Mouse (Mus musculus): ENCODE data around the gene Cdk5r2. TPM values are rescaled to one million over a fixed set of nuclear protein-coding genes. Genes with fewer than 3 reads are reported as not detected.
"Not testable (repeated sequence)": the region's sequence is repeated elsewhere in the genome, so short reads cannot be mapped to it uniquely, and the experiment has no call there.

Cdk5r2 gene
- not detected for total RNA-seq (2021)
- long read RNA-seq, experiment 1: 0 reads
- long read RNA-seq, experiment 2: 0 reads

DNA sequence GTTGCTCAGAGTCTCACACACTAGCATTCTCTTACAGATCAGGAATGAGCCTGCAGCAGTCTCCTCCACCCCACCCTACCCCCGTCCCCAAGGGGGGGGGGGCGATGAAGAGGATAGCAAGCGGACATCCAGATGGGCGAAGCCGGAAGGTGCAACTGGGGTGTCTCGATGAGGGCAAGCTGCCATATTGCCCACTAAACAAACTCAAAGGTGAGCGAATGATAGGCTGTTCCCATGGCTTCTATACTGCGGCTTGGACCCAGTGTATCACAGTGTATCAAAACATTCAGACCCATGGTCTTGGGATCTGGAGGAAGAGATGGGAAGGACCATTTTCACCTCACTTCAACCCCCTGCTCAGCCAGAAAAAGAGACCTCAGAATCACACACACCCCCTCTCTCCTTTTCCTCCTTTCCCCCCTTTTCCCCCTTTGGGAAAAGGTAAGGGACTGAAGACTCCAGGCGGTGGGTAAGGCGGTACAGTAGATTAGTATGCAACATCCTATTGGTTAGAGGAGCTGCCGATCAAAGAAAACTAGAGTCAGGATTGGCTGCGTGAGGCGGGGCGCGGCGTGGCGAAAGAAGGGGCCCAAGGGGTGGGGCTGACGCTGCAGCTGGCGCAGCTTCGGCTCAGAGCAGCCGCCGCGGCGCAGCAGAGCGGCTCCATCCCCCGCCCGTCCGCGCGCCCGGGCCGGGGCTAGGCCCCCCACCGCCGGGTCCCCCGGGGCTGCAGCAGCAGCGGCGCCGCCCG, at the start of gene Cdk5r2:
Gene Cdk5r2 (plus strand): TSS at position 629 of the 751 bp plus-strand sequence.
- peak; percentile 88 for DNase-seq (ENCODE audit: low spot score)

DNA sequence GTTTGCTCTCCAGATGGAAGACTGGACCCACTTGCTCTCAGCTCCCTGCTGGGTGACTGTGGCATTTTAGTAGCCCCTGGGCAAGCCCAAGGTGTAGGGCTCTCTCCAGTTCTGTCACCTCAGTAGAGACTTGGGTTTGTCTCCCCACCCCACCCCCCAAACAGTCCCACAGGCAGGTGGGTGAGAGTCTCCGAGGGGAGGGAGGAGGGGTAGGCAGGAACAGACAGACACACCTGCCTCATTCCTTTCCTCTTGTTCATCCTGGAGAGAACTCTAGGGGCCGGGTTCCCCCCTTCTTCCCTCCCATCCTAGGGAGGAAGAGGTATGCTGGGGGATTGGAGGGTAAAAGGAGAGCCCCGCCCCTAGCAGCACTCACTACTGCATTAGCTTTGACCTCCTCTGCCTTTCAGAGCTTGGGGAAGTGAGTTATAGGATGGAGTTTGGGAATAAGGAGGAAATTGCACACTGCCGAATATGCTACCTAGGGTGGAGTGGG, 49.3 kb upstream of the Cdk5r2 start:
- no peak for DNase-seq (ENCODE audit: low spot score)

DNA sequence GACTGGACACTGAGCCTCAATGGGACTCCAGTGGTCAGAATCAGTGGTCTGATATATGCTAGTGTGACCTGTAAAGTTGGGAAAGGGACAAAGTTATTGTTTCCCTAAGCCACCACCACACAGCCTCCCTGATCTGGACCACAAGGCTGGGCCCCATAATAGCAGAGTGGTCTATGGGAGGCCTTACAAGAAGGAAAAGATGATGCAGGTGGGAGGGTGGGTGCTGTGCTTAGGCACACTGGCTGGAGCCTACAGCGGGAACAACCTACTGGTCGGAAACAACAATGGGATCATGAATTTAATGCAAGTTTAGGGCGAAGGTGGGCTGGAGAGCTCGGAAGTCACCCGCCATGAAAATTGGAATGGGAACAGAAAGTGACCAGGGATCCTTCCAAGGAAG, 48.9 kb upstream of the Cdk5r2 start:
- no peak for DNase-seq (ENCODE audit: low spot score)

DNA sequence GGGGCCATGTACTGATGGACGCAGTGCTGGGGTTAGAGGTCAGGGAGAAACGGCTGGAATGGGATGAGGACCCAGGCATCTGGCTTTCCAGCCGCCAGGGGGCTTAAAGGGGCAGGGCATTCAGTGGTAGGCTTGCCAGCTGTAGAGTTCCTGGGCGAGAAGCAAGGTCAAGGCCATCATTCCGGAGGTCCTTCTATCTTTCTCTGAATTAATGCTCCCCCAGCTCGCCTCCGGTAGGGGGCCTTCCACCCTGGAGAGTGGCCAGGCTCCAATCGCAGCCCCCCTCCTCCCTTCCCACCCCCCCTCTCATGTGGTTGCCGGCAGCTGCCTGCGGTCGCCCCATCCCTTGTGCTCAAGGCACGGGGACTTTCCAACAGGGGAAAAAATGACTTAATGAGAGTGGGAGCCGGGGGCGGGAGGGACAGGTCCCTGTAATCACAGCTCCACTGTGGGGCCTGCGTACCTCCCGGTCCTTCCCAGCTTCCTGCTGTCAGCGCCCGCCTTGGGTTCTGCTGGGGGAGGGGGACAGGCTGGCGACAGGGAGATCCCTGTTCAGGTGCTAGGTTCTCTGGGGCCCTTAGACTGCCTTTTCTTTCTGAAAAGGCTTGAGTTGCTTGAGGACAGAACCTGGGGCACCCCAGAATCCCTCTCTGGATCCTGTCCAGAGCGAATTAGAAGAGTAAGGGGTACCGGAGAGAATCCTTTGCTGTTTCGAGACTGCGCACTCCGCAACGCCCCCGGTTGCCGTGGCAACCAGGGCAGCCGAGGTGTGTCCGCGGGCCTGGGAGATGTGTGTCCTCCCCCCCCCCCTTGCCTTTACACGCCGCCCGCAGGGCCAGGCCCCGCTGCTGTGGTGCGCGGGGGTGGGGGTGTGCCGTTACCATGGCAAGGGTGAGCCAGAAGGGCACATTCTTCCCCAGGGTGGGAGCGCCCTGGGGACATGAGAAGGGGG, 48.1 kb upstream of the Cdk5r2 start:
- no peak for DNase-seq (ENCODE audit: low spot score)

DNA sequence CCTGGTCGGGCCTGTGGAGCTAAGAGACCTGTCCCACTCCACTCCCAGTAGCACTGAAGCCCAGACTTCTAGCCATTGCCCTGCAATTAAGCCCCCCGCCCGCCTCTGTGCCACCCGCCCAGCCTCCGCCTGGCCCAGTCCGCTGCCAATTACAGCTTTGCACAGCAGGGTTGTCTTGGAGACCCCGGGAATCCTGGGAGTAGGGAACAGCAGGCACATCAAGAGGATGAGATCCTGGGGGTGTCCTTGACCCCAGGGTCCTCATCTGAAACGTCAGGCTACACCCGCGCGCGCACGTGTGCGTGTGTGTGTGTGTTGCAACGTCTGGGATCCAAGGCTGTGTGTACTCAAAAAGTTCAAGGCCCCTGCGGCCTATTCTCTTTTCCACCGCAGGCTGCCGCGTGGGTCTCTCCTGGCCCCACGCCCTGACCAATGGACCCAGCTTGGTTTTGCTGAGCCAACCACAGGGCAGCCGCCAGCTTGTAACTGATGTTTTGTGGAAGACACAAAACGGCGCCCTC, 47.1 kb upstream of the Cdk5r2 start:
- no peak for DNase-seq (ENCODE audit: low spot score)

DNA sequence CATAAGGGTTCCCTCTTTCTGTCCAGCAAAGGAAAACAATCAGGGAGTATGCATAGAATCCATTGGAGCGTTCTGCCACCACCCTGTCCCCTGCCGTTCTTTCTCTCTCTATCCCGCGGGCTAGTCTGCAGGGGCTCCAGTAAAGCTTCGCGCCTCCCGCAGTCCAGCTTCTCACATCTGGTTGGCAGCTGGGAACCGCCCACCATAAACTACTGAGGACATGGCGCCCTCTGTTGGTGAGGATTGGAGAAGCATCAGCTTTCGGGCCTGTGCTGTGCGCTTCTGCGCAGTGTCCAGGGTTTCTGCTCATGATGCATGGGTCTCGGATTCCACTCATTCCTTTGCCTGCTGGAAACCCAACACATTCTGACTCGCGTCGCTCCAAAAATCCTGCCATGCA, 46.7 kb upstream of the Cdk5r2 start:
- peak; percentile 90 for DNase-seq (ENCODE audit: low spot score)

DNA sequence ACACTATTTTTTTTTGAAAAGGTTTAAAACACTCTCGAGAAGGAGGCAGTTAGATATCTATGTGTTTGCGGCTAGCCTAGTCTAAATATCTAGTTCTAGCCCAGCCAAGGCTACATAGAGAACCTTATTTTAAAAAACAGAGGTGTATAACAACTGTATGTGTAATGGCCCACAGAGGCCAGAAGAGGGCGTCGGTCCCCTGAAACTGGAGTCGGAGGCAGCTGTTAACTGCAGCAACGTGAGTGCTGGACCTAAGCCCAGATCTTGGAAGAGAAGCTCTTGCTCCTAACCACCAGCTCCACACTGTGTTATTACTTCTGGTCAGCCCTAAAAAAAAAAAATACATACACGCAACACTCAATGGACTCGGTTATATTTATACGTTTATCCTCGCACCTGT, 45.7 kb upstream of the Cdk5r2 start:
- no peak for DNase-seq (ENCODE audit: low spot score)

DNA sequence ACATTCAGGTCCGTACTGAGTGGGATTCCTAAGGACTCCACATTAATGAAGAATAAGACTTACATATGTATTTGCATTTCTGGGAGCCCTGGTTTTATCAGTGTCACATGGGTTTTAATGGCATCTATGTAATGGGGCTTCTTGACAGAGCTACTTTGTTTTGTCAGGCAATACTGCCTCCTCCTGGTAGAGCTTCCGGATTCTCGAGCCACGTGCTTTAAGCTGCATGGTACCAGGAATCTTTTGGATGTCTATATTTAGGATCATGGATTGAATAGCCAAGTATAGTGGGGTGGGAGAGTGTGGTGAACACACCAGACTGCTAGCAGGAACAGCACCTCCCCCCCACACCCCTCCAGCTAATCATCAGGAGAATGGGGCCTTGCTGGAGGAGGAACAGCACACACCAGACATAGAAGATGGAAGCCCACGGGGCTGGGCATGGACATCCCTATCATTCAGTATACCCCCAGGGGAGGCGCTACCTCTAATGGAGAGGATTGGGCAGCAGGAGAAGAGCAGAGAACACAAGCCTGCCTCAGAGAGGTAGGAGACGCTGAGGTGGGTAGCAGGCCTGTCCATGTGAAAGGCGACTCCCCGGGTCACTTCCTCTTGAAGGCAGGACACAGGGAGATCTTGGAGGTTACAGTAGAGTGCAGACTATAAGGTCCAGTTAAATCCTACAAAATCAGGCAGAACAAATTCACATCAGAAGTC, 39.6 kb upstream of the Cdk5r2 start:
- no peak for DNase-seq (ENCODE audit: low spot score)

DNA sequence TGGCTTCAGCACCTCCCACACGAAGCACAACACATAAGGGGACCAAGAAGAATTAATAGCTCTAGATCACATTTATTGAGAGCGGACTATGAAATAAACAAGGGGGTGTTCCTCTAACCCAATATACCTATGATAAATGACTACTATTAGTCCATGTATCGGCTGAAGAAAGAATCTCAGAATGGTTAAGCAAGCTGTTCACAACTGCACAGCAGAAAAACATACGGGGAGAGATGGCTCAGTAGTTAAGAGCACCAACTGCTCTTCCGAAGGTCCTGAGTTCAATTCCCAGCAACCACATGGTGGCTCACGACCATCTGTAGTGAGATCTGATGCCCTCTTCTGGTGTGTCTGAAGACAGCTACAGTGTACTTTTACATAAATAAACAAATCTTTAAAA, 38.8 kb upstream of the Cdk5r2 start:
- not testable (repeated sequence) for DNase-seq (ENCODE audit: low spot score)

DNA sequence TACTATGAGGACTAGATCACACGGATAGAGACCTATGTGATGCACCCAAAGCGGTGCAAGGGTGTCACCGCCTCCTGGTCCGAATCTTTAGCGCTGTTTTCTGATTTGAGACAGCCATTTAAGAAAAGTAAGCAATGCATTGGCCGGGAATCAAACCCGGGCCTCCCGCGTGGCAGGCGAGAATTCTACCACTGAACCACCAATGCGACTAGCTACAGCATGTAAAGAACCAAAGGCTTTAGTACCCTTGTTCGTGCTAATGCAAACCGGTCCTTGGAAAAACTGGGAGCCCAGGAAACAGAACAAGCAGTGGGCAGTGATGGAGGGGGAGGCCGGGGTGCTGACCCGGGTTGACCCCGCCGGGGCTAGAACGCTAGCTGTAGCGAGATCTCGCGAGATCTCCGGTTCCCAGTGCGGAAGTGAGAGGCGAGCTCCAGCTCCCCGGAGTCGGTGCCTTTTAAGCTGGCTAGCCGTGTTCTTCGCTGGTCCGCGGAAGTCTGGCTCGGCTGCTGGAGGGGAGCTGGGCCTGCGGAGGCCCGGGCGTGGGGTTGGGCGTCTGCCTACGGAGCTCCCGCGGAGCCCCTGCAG, 38.0 kb upstream of the Cdk5r2 start:
- DNase-seq (ENCODE audit: low spot score): peak; percentile 92

DNA sequence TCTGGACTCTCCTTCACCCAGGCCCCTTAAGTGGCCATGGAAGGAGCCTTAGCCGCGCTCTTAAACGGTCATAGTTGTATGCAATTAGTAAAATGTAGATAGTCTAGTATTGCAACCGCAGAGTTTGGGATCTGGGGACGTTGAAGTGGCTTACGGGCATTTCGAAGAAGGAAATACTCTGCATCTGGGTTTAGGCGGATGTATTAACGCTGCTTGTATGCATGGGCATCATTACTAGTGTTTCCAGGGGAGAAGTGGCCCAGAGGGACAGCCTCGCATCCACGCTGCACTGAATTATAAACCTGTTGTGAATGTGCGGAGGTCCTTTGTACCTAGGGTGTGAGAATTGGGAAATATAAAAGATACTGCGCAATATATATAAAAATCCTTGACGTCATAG, 37.5 kb upstream of the Cdk5r2 start:
- DNase-seq (ENCODE audit: low spot score): no peak

DNA sequence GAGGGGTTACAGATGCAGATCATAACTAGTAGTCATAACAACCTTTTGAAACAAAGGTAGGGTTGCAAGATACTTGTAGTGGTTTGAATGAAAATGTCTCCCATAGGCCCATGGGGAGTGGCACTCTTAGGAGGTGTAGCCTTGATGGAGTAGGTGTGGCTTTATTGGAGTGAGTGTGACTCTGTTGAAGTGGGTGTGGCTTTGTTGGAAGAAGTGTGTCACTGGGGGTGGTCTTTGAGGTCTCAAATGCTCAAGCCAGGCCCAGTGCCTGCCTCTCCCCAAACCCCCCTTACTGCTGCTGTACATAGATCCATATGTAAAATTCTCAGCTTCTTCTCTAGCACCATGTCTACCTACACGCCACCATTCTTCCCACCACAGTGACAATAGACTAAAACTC, 36.2 kb upstream of the Cdk5r2 start:
- no peak for DNase-seq (ENCODE audit: low spot score)

DNA sequence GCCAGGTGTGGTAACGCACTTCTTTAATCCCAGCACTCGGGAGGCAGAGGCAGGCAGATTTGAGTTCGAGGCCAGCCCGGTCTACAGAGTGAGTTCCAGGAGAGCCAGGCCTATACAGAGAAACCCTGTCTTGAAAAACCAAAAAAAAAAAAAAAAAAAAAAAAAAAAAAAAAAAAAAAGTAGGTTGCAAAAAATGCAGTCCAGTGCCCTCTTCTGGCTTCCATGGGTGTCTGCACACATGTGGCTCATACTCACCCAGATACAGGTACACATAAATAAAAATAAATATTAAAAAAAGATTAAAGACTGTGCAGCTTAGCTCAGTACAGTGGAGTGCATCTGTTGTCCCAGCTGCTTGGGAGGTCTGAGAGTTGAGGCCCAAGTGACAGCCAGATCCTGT, 31.1 kb upstream of the Cdk5r2 start:
- not testable (repeated sequence) for DNase-seq (ENCODE audit: low spot score)

DNA sequence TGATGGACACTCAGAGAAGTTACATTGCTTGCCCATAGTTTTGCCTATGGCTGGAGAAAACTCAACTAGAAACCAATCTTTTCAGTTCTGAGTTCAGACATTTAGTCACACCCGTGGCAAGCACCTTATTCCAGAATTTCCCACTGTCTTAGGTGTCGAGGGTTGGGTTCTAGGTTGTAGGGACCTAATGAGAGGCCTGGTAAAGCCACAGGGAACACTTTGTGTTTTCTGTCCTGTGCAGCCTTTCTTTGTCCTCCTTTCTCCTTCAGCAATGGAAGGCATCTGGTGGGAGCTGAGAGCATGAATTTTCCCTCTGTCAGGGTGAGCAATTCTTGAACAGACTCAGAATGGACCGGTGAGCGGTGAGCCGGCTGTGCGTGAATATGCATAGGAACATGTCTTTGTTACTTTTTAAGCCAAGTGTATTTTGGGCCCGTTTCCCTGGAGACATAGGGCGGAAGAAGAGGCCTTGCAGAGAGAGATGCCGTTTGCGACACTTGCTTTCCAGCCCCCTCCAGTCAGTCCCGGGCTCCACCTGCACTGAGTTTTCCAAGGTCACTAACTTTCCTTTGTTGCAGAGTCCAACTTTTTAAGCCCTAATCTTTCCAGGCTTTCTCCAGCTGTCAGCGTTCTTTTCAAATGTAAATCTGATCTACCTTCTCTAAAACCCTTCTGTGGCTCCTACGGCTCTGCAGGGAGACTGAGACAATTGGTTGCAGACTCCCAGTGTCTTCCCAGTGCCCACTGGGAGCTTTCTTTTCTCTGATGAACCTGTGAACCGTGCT, 30.0 kb upstream of the Cdk5r2 start:
- DNase-seq (ENCODE audit: low spot score): no peak

DNA sequence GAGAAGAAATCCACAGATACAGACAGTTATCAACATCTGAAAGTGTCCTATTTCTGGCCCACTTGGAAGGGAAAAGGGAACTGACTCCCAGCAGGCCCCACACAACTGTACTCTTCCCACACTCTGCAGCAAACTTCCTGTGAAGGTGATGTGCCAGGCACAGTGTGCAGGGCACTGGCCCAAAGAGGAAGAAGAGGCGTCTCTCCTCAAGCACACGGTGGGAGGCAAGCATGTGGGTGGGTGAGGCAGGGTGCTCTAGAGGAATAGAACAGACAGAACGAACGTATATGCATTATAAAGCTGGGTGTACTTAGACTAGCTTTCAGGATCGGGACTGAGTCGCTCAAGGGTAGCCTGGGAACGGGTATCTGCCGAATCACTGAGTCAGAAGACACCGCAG, 24.7 kb upstream of the Cdk5r2 start:
- no peak for DNase-seq (ENCODE audit: low spot score)

DNA sequence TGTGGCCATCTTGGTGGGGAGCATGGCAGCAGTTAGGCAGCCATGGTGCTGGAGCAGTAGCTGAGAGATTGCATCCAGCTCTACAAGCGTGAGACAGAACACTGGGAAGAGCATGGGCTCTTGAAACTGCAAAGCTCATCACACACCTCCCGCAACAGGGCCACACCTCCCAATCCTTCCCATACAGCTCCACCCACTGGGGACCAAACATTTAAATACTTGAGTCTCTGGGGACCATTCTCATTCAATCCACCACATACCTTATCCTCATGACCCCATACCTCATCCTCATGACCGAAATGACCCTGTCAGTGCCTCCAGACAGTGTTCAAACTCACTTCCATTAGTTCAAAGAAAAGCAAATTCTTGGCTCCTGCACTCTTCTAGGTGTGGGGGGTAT, 21.5 kb upstream of the Cdk5r2 start:
- DNase-seq (ENCODE audit: low spot score): no peak

DNA sequence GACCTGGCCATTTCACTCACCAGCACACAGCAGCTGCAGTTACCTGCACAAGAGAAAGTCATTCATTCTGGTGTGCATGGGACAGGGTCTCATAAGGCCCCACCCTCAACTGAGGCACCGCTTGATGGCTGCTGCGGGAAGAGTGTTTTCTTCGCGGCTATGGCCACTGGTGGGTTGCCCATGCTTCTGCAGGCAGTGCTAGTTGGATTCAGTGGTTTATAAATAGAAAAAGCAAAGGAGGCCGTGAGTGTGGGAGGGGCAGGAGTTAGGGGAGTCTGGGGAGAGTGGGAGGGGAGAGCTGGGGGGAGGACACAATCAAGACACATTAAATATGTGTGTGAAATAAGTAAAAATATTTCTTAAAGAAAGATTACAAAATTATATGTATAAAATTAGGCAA, 11.6 kb upstream of the Cdk5r2 start:
- no peak for DNase-seq (ENCODE audit: low spot score)

DNA sequence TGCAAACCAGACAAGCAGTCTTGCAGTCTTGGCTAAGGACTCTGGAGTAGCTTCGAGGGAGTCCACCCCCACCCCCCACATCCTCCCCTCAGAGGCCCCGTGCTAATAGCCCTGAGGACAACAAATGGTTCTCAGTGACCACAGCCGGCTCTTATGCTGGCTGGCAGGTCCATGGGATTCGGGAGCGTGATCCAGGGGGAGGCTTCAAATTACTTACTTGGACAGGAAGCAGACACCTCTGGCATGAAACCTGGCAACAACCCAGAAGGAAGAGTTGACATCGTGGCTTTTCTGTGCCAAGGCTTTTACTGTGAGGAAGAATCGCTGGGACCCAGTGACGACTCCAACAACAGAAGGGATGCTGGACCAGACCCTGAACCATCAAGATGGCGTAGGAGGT, 8.4 kb upstream of the Cdk5r2 start:
- DNase-seq (ENCODE audit: low spot score): no peak

DNA sequence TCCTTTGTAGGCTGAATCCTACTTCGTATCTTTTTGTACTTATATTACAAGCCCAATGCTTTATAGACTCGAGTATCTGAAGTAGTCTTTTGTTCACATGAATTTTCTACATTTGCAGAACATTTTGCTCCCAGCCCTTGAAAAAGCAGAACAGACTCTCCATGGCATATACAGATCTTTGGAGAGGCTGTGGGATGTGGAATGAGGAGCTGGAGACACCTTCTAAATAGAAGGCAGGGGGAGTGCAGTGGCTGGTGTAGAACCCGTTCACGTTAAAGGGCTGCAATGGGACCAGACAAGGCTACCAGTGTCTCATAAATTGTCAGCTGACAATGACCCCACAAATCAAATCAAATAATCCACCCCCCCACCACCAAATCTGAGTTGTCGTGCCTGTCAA, 5.8 kb upstream of the Cdk5r2 start:
- DNase-seq (ENCODE audit: low spot score): no peak

DNA sequence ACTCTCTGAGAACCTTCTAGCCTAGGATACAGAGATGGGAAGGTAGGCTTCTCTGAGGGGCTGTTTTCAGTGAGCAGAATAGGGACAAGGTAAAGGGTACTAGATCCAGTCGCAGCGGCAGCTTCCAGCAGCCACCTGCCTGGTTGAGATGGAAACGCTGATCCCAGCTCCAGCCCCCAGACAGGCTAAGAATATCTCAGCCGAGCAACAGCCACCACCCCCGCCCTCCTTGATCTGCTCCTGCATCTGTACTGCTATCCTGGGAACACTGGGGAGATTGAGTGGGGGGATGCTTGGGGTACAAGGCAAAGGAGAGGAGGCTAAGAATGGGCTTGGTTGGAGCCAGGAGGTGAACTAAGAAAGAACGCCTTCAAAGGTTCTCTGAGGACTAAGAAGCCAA, 4.5 kb upstream of the Cdk5r2 start:
- no peak for DNase-seq (ENCODE audit: low spot score)
